ENCODE assay signal across 13 mouse cellular contexts in the genomic region with DNA sequence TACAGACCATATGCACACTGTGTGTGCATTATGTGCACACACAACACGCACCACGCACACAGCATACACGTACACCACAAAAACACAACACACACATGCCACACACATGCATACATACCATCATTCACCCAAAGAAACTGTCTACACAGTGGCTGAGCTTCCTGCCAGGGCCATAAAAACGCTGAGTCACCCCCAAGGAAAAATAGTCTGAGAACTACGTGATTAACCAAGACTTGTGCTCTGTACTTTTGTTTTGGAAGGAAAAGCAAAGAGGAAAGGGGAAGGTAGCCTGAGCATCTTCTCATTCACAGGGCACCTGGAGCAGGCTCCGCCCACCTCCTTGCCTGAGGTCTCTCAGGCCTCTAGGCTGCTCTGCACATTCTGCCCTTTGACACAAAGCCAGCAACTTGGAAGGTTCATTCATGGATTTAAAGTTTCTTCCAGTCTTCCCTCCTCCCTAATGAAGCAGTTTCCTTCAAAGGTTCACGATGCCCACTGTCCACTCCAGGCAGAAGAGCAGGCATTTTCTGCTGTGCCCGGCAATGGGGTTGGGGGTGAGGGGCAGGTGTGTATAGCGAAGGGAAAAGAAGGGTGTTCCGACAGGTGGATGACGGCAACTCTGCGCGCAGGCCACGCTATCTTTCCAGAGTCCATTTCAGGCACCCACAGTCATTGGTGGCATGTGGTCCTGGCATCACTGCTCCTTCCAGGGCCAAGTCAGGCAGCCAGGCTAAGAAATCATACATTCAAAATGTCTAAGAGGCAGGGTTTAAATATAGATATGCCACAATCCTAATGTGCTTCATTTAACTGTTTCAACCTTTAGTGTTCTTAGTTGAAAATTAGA.
DNase-seq lines count a peak whose midpoint lies in the region; TF ChIP-seq lines count a peak whose summit lies in the region.
"Had no signal": no experiment of that assay in that cellular context is flagged by ENCODE, and none has a peak within 500 bp of the region (broad histone marks: within the 10 kb centered on the region; RNA-seq: fewer than 3 reads in every experiment).

No protein-coding gene starts in this region.

- peaks cover 63% of the 10 kb centered on the region for H3K4me1 ChIP-seq in embryonic facial prominence, embryonic 10.5 days
- H3K4me1 ChIP-seq in megakaryocyte, embryonic 14.5 days, result peaks cover 24% of the 10 kb centered on the region

- no peaks in the 10 kb centered on the region for H3K9me3 ChIP-seq in embryonic facial prominence, embryonic 10.5 days
- H3K9me3 ChIP-seq in megakaryocyte, embryonic 14.5 days, result no peaks in the 10 kb centered on the region
- H3K9me3 ChIP-seq: embryonic facial prominence, embryonic 12.5 days; midbrain, embryonic 12.5 days had no signal

- H3K27ac ChIP-seq in left cerebral cortex, adult 2 months, result peak overlapping the region; percentile 68
- peak overlapping the region; percentile 51 for H3K27ac ChIP-seq in embryonic facial prominence, embryonic 10.5 days (replicated peaks)
- H3K27ac ChIP-seq: embryonic facial prominence, embryonic 12.5 days; midbrain, embryonic 12.5 days had no signal

- WGBS in embryonic facial prominence, embryonic 10.5 days, result 86% methylated on average over 14 of the region's 14 CpGs

- TF ChIP-seq CTCF in left cerebral cortex, adult 2 months (IDR thresholded peaks at IDR 0.05), result no peak

- H3K36me3 ChIP-seq in embryonic facial prominence, embryonic 10.5 days (replicated peaks), result no peaks in the 10 kb centered on the region
- no peaks in the 10 kb centered on the region for H3K36me3 ChIP-seq in megakaryocyte, embryonic 14.5 days (replicated peaks; ENCODE audit: low read length)
- H3K36me3 ChIP-seq: embryonic facial prominence, embryonic 12.5 days; midbrain, embryonic 12.5 days had no signal

- H3K4me3 ChIP-seq in left cerebral cortex, adult 2 months, result no peak overlapping the region
- no peak overlapping the region for H3K4me3 ChIP-seq in embryonic facial prominence, embryonic 10.5 days
- H3K4me3 ChIP-seq in megakaryocyte, embryonic 14.5 days (replicated peaks), result peak overlapping the region; percentile 82
- H3K4me3 ChIP-seq: embryonic facial prominence, embryonic 12.5 days; midbrain, embryonic 12.5 days had no signal

- peak; percentile 49 for DNase-seq in adrenal gland, adult 2 months
- DNase-seq in adrenal gland, adult 8-10 months, result no peak
- no peak for DNase-seq in left cerebral cortex, adult 2 months (ENCODE audit: extremely low spot score in 1 of 2, low spot score in 2 of 2)
- no peak for DNase-seq in left cerebral cortex, adult 9 months (ENCODE audit: low spot score in 2 of 2)
- DNase-seq in embryonic facial prominence, embryonic 10.5 days (ENCODE audit: low spot score), result no peak
- no peak for DNase-seq in thymus, postnatal 10 days (ENCODE audit: low spot score in 2 of 2)
- no peak for DNase-seq in thymus, postnatal 25 days
- DNase-seq: B cell, adult 2 months; right cerebral cortex, adult 18-20 months; thymus, postnatal 4 days had no signal

- intact Hi-C loops in left cerebral cortex, adult 2 months (cut with DNase I), result loop anchor here (1.0 kb wide), 1 partner anchor 302 kb away; no protein-coding TSS in a partner anchor

- no peaks in the 10 kb centered on the region for H3K27me3 ChIP-seq in embryonic facial prominence, embryonic 10.5 days (replicated peaks; ENCODE audit: low read depth, poor library complexity, severe bottlenecking)
- peaks cover 4% of the 10 kb centered on the region for H3K27me3 ChIP-seq in megakaryocyte, embryonic 14.5 days (replicated peaks)
- H3K27me3 ChIP-seq: embryonic facial prominence, embryonic 12.5 days; midbrain, embryonic 12.5 days had no signal
